Mouse (Mus musculus): ENCODE measurements around the gene Slc25a45. TPM values are rescaled to one million over a fixed set of nuclear protein-coding genes. Genes with fewer than 3 reads are reported as not detected.

Slc25a45 gene
- polyA plus RNA-seq, 1 experiment, result 26.1 TPM

GRCm38 (mm10) chr19:5913007-5913719 lies 35.6 kb downstream of the Slc25a45 start, which contains the start of gene Dpf2:
TSS of gene Dpf2 (minus strand) at chr19:5913010.
- peak within 1 kb of the TSS; percentile 73 for H3K27ac ChIP-seq (ENCODE audit: control insufficient read depth, insufficient read depth, low read depth, low read length)
- peak within 1 kb of the TSS; percentile 96 for H3K4me3 ChIP-seq (ENCODE audit: control insufficient read depth, low read depth, low read length)
- no peaks in the 10 kb centered on the region for H3K27me3 ChIP-seq (ENCODE audit: control insufficient read depth, insufficient read depth, low read length)
- TF ChIP-seq POLR2A (IDR thresholded peaks at IDR 0.05; ENCODE audit: control insufficient read depth, low read depth, low read length), result no peak; the same call in 1 of the 2 replicates
- no peak for TF ChIP-seq CTCF (IDR thresholded peaks at IDR 0.05; ENCODE audit: control insufficient read depth, insufficient read depth, insufficient replicate concordance, low read depth, low read length)
- H3K4me1 ChIP-seq (ENCODE audit: control insufficient read depth, insufficient read depth, low read length), result peaks cover 11% of the 10 kb centered on the region
- H3K36me3 ChIP-seq (ENCODE audit: control insufficient read depth, insufficient read depth, low read length), result no peaks in the 10 kb centered on the region

GRCm38 (mm10) chr19:5921715-5922114 lies 44.1 kb downstream of the Slc25a45 start:
- no peak for TF ChIP-seq CTCF (IDR thresholded peaks at IDR 0.05; ENCODE audit: control insufficient read depth, insufficient read depth, insufficient replicate concordance, low read depth, low read length)
- TF ChIP-seq POLR2A (IDR thresholded peaks at IDR 0.05; ENCODE audit: control insufficient read depth, low read depth, low read length), result no peak
- H3K4me1 ChIP-seq (ENCODE audit: control insufficient read depth, insufficient read depth, low read length), result peaks cover 14% of the 10 kb centered on the region
- H3K4me3 ChIP-seq (ENCODE audit: control insufficient read depth, low read depth, low read length), result no peak overlapping the region
- H3K27me3 ChIP-seq (ENCODE audit: control insufficient read depth, insufficient read depth, low read length), result no peaks in the 10 kb centered on the region
- no peak overlapping the region for H3K27ac ChIP-seq (ENCODE audit: control insufficient read depth, insufficient read depth, low read depth, low read length)
- H3K36me3 ChIP-seq (ENCODE audit: control insufficient read depth, insufficient read depth, low read length), result no peaks in the 10 kb centered on the region

GRCm38 (mm10) chr19:5922119-5922942 lies 44.7 kb downstream of the Slc25a45 start:
- no peaks in the 10 kb centered on the region for H3K36me3 ChIP-seq (ENCODE audit: control insufficient read depth, insufficient read depth, low read length)
- TF ChIP-seq POLR2A (IDR thresholded peaks at IDR 0.05; ENCODE audit: control insufficient read depth, low read depth, low read length) (no peak), CTCF (IDR thresholded peaks at IDR 0.05; ENCODE audit: control insufficient read depth, insufficient read depth, insufficient replicate concordance, low read depth, low read length) (no peak)
- H3K4me1 ChIP-seq (ENCODE audit: control insufficient read depth, insufficient read depth, low read length), result peaks cover 14% of the 10 kb centered on the region
- H3K27ac ChIP-seq (ENCODE audit: control insufficient read depth, insufficient read depth, low read depth, low read length), result no peak overlapping the region
- no peak overlapping the region for H3K4me3 ChIP-seq (ENCODE audit: control insufficient read depth, low read depth, low read length)
- no peaks in the 10 kb centered on the region for H3K27me3 ChIP-seq (ENCODE audit: control insufficient read depth, insufficient read depth, low read length)

GRCm38 (mm10) chr19:5922963-5923362 lies 45.4 kb downstream of the Slc25a45 start:
- no peaks in the 10 kb centered on the region for H3K27me3 ChIP-seq (ENCODE audit: control insufficient read depth, insufficient read depth, low read length)
- H3K27ac ChIP-seq (ENCODE audit: control insufficient read depth, insufficient read depth, low read depth, low read length), result no peak overlapping the region
- no peaks in the 10 kb centered on the region for H3K36me3 ChIP-seq (ENCODE audit: control insufficient read depth, insufficient read depth, low read length)
- H3K4me3 ChIP-seq (ENCODE audit: control insufficient read depth, low read depth, low read length), result no peak overlapping the region
- peaks cover 14% of the 10 kb centered on the region for H3K4me1 ChIP-seq (ENCODE audit: control insufficient read depth, insufficient read depth, low read length)
- no peak for TF ChIP-seq POLR2A (IDR thresholded peaks at IDR 0.05; ENCODE audit: control insufficient read depth, low read depth, low read length)
- no peak for TF ChIP-seq CTCF (IDR thresholded peaks at IDR 0.05; ENCODE audit: control insufficient read depth, insufficient read depth, insufficient replicate concordance, low read depth, low read length)

GRCm38 (mm10) chr19:5923990-5924712 lies 46.5 kb downstream of the Slc25a45 start:
- Histone ChIP-seq H3K27me3 (ENCODE audit: control insufficient read depth, insufficient read depth, low read length) (no peaks in the 10 kb centered on the region), H3K4me3 (ENCODE audit: control insufficient read depth, low read depth, low read length) (peak overlapping the region; percentile 83), H3K27ac (ENCODE audit: control insufficient read depth, insufficient read depth, low read depth, low read length) (no peak overlapping the region; the same call in none of the 2 replicates), H3K4me1 (ENCODE audit: control insufficient read depth, insufficient read depth, low read length) (peaks cover 14% of the 10 kb centered on the region), H3K36me3 (ENCODE audit: control insufficient read depth, insufficient read depth, low read length) (no peaks in the 10 kb centered on the region)
- peak; percentile 70; the same call in 1 of the 2 replicates for TF ChIP-seq CTCF (IDR thresholded peaks at IDR 0.05; ENCODE audit: control insufficient read depth, insufficient read depth, insufficient replicate concordance, low read depth, low read length)
- TF ChIP-seq POLR2A (IDR thresholded peaks at IDR 0.05; ENCODE audit: control insufficient read depth, low read depth, low read length), result no peak

- H3K4me3 ChIP-seq (ENCODE audit: control insufficient read depth, low read depth, low read length), result peak within 1 kb of the TSS; percentile 83
- no peaks in the 10 kb centered on the region for H3K36me3 ChIP-seq (ENCODE audit: control insufficient read depth, insufficient read depth, low read length)
- peaks cover 14% of the 10 kb centered on the region for H3K4me1 ChIP-seq (ENCODE audit: control insufficient read depth, insufficient read depth, low read length)
- no peaks in the 10 kb centered on the region for H3K27me3 ChIP-seq (ENCODE audit: control insufficient read depth, insufficient read depth, low read length)
- TF ChIP-seq CTCF (IDR thresholded peaks at IDR 0.05; ENCODE audit: control insufficient read depth, insufficient read depth, insufficient replicate concordance, low read depth, low read length) (no peak), POLR2A (IDR thresholded peaks at IDR 0.05; ENCODE audit: control insufficient read depth, low read depth, low read length) (peak; percentile 53; the same call in 1 of the 2 replicates)
- peak within 1 kb of the TSS; percentile 60 for H3K27ac ChIP-seq (ENCODE audit: control insufficient read depth, insufficient read depth, low read depth, low read length)
These were observed 47.1 kb downstream of the Slc25a45 start, which contains the start of gene Cdc42ep2 for GRCm38 (mm10) chr19:5924713-5925093. TSS of gene Cdc42ep2 (minus strand) at chr19:5924816.
